Mouse (Mus musculus) pancreas, adult 10 weeks (tissue): ENCODE data around the gene Atp6v0a1. TPM values are rescaled to one million over a fixed set of nuclear protein-coding genes. Genes with fewer than 3 reads are reported as not detected.

ENCODE experiments used
- polyA plus RNA-seq: library from polyadenylated mRNA; stranded (reverse); fragments of 350-450 nt; fragmentation: Illumina TruSeq; extraction: RNeasy Lipid Tissue Mini Kit (QIAGEN cat#74804); gene quantifications from one replicate; pipeline ENCODE4 v1.2.3, GENCODE M21; 2015; ENCODE audit warnings: low read depth, low replicate concordance; ENCODE audit not compliant: insufficient read depth

The Atp6v0a1 gene
- 9.5 TPM for polyA plus RNA-seq

GRCm38 (mm10) chr11:101009046-101009887, at the start of gene Atp6v0a1:
Gene Atp6v0a1, plus strand, starts transcription at chr11:101009452.

GRCm38 (mm10) chr11:100970557-100970937, 38.7 kb upstream of the Atp6v0a1 start, which contains the start of gene Cavin1:
Gene Cavin1, minus strand, starts transcription at chr11:100970887.

GRCm38 (mm10) chr11:101069391-101070188, 60.3 kb downstream of the Atp6v0a1 start, which contains the start of gene Naglu:
Gene Naglu, plus strand, starts transcription at chr11:101070012.

GRCm38 (mm10) chr11:101078121-101078520, 68.9 kb downstream of the Atp6v0a1 start, which contains the start of gene Hsd17b1:
Gene Hsd17b1, plus strand, starts transcription at chr11:101078411.

GRCm38 (mm10) chr11:101082208-101083082, 73.2 kb downstream of the Atp6v0a1 start, which contains the start of gene Coasy:
Gene Coasy, plus strand, starts transcription at chr11:101082565.

GRCm38 (mm10) chr11:101086756-101087681, 77.8 kb downstream of the Atp6v0a1 start, which contains the start of gene Mlx:
Gene Mlx, plus strand, starts transcription at chr11:101087277.

GRCm38 (mm10) chr11:101095314-101096024, 86.2 kb downstream of the Atp6v0a1 start, which contains the start of gene Psmc3ip:
Gene Psmc3ip, minus strand, starts transcription at chr11:101095436.

Other genes with a start within 250 kb of the Atp6v0a1 start
- not detected for gene Kcnh4, start 249.5 kb upstream of the Atp6v0a1 start, polyA plus RNA-seq
- gene Hcrt, start 246.5 kb upstream of the Atp6v0a1 start, polyA plus RNA-seq: not detected
- 2.9 TPM for gene Ghdc, start 238.5 kb upstream of the Atp6v0a1 start, polyA plus RNA-seq
- 6.7 TPM for gene Stat5b, start 158.7 kb upstream of the Atp6v0a1 start, polyA plus RNA-seq
- 3.6 TPM for gene Stat5a, start 150.1 kb upstream of the Atp6v0a1 start, polyA plus RNA-seq
- 16.6 TPM for gene Stat3, start 69.9 kb upstream of the Atp6v0a1 start, polyA plus RNA-seq
- 54.5 TPM for gene Cavin1, start 38.6 kb upstream of the Atp6v0a1 start, polyA plus RNA-seq
- 5.2 TPM for gene Naglu, start 60.6 kb downstream of the Atp6v0a1 start, polyA plus RNA-seq
- gene Hsd17b1, start 69.0 kb downstream of the Atp6v0a1 start, polyA plus RNA-seq: not detected
- 12.0 TPM for gene Coasy, start 73.1 kb downstream of the Atp6v0a1 start, polyA plus RNA-seq
- gene Mlx, start 77.8 kb downstream of the Atp6v0a1 start, polyA plus RNA-seq: 13.6 TPM
- 0.89 TPM for gene Psmc3ip, start 86.0 kb downstream of the Atp6v0a1 start, polyA plus RNA-seq
- 11.9 TPM for gene Retreg3, start 110.4 kb downstream of the Atp6v0a1 start, polyA plus RNA-seq
- gene Tubg1, start 110.5 kb downstream of the Atp6v0a1 start, polyA plus RNA-seq: 7.6 TPM
- 1.7 TPM for gene Tubg2, start 146.5 kb downstream of the Atp6v0a1 start, polyA plus RNA-seq
- gene Cntnap1, start 161.1 kb downstream of the Atp6v0a1 start, polyA plus RNA-seq: 1.2 TPM
- gene Plekhh3, start 161.9 kb downstream of the Atp6v0a1 start, polyA plus RNA-seq: 4.4 TPM
- not detected for gene Ccr10, start 166.0 kb downstream of the Atp6v0a1 start, polyA plus RNA-seq
- 9.6 TPM for gene Ezh1, start 217.0 kb downstream of the Atp6v0a1 start, polyA plus RNA-seq
- gene Ramp2, start 236.6 kb downstream of the Atp6v0a1 start, polyA plus RNA-seq: 30.5 TPM
- 32.2 TPM for gene Vps25, start 244.3 kb downstream of the Atp6v0a1 start, polyA plus RNA-seq